Mouse (Mus musculus) stomach, embryonic 14.5 days (tissue): ENCODE results near the gene Nup93. TPM values are rescaled to one million over a fixed set of nuclear protein-coding genes. Genes with fewer than 3 reads are reported as not detected.

ENCODE experiments used
- ATAC-seq: fragments of 200-750 bp; cut with Nextera tagmentation; 2 replicates; pipeline ENCODE4 v1.8.0; 2017; ENCODE audit warnings: low read depth, moderate TSS enrichment; ENCODE audit not compliant: insufficient number of reproducible peaks, insufficient read depth, low FRiP score
- H3K27ac ChIP-seq: fragments of 300-500 bp; sonication (generic); 2 replicates; pipeline ENCODE4 v1.5.1; 2014; ENCODE audit warnings: mild to moderate bottlenecking, low read length, moderate library complexity, mixed read lengths
- H3K27me3 ChIP-seq: fragments of 300-500 bp; sonication (generic); 2 replicates; pipeline ENCODE4 v1.6.1; 2014; ENCODE audit warnings: low read length, control low read depth, mixed read lengths; ENCODE audit not compliant: control insufficient read depth, insufficient read depth
- H3K36me3 ChIP-seq: fragments of 300-500 bp; sonication (generic); 2 replicates; pipeline ENCODE4 v1.6.1; 2014; ENCODE audit warnings: mild to moderate bottlenecking, control low read depth, low read length, moderate library complexity, mixed read lengths; ENCODE audit not compliant: control insufficient read depth, insufficient read depth
- H3K4me1 ChIP-seq: fragments of 300-500 bp; sonication (generic); 2 replicates; pipeline ENCODE4 v1.6.1; 2014; ENCODE audit warnings: low read length, control low read depth, mixed read lengths; ENCODE audit not compliant: control insufficient read depth, insufficient read depth
- H3K4me2 ChIP-seq: fragments of 300-500 bp; sonication (generic); replicated peaks from 2 replicates; pipeline ENCODE4 v1.6.1; 2014; ENCODE audit warnings: low read depth, low read length, control low read depth
- H3K4me3 ChIP-seq: fragments of 300-500 bp; sonication (generic); 2 replicates; pipeline ENCODE4 v1.5.1; 2014; ENCODE audit warnings: low read depth, low read length, control low read depth
- H3K9ac ChIP-seq: fragments of 300-500 bp; sonication (generic); replicated peaks from 2 replicates; pipeline ENCODE4 v1.6.1; 2014; ENCODE audit warnings: low read depth, mild to moderate bottlenecking, control low read depth, low read length, moderate library complexity, mixed read lengths
- H3K9me3 ChIP-seq: fragments of 300-500 bp; sonication (generic); 2 replicates; pipeline ENCODE4 v1.6.1; 2016; ENCODE audit warnings: low read depth, low read length, control low read depth; ENCODE audit not compliant: control insufficient read depth
- WGBS: fragments of 180-500 bp; shearing (Covaris S2); extraction: QIAGEN DNeasy Blood & Tissue Kit; methylation state at CpG from one replicate; pipeline ENCODE4 v1.1.7; 2014; 5-methylcytosine and 5-hydroxymethylcytosine counted together
- polyA plus RNA-seq: library from polyadenylated mRNA; unstranded; fragments of >200 nt; fragmentation: Nextera tagmentation; extraction: Ambion mirVana; gene quantifications from 2 replicates; pipeline ENCODE4 v1.2.1, GENCODE M21; 2014

Nup93 gene
- polyA plus RNA-seq, 1 experiment from 2014 or later = 74.6 TPM

- Histone ChIP-seq H3K36me3 (no peaks in the 10 kb centered on the region), H3K9me3 (no peaks in the 10 kb centered on the region), H3K4me1 (peaks cover 6% of the 10 kb centered on the region; the same call in 1 of the 2 replicates), H3K27ac (no peak overlapping the region), H3K4me2 (peak overlapping the region; percentile 39), H3K9ac (no peak overlapping the region), H3K27me3 (no peaks in the 10 kb centered on the region), H3K4me3 (peak overlapping the region; percentile 87; the same call in 1 of the 2 replicates)
- ATAC-seq = no peak
- WGBS = 64% methylated on average over 6 of the region's 6 CpGs
Observed at GRCm38 (mm10) chr8:94213819-94214218, 545 bp upstream of the Nup93 start.

GRCm38 (mm10) chr8:94227381-94227939 lies 13.1 kb downstream of the Nup93 start:
- H3K4me2 ChIP-seq = no peak overlapping the region
- no peaks in the 10 kb centered on the region; the same call in 1 of the 2 replicates for H3K36me3 ChIP-seq
- no peak overlapping the region for H3K4me3 ChIP-seq
- ATAC-seq = no peak
- H3K9ac ChIP-seq = no peak overlapping the region
- H3K27ac ChIP-seq = no peak overlapping the region
- no peaks in the 10 kb centered on the region for H3K27me3 ChIP-seq
- H3K9me3 ChIP-seq = no peaks in the 10 kb centered on the region
- WGBS = 89% methylated on average over 7 of the region's 7 CpGs
- no peaks in the 10 kb centered on the region for H3K4me1 ChIP-seq

GRCm38 (mm10) chr8:94240240-94240751 lies 25.9 kb downstream of the Nup93 start:
- WGBS = 79% methylated on average over 4 of the region's 4 CpGs
- no peak overlapping the region for H3K9ac ChIP-seq
- H3K27me3 ChIP-seq = no peaks in the 10 kb centered on the region
- ATAC-seq = no peak
- H3K36me3 ChIP-seq = no peaks in the 10 kb centered on the region
- H3K4me1 ChIP-seq = no peaks in the 10 kb centered on the region
- no peak overlapping the region for H3K4me3 ChIP-seq
- no peaks in the 10 kb centered on the region for H3K9me3 ChIP-seq
- no peak overlapping the region for H3K27ac ChIP-seq
- H3K4me2 ChIP-seq = no peak overlapping the region

- ATAC-seq = no peak
- no peaks in the 10 kb centered on the region for H3K36me3 ChIP-seq
- no peaks in the 10 kb centered on the region for H3K4me1 ChIP-seq
- H3K27ac ChIP-seq = no peak overlapping the region
- no peak overlapping the region for H3K9ac ChIP-seq
- H3K9me3 ChIP-seq = no peaks in the 10 kb centered on the region
- no peaks in the 10 kb centered on the region for H3K27me3 ChIP-seq
- no peak overlapping the region for H3K4me3 ChIP-seq
- WGBS = 65% methylated on average over 2 of the region's 2 CpGs
- no peak overlapping the region for H3K4me2 ChIP-seq
Observed at GRCm38 (mm10) chr8:94249836-94250435, 35.6 kb downstream of the Nup93 start.

- H3K4me3 ChIP-seq = no peak overlapping the region
- H3K4me1 ChIP-seq = no peaks in the 10 kb centered on the region
- H3K4me2 ChIP-seq = no peak overlapping the region
- ATAC-seq = no peak
- H3K27ac ChIP-seq = no peak overlapping the region
- no peak overlapping the region for H3K9ac ChIP-seq
- 71% methylated on average over 6 of the region's 6 CpGs for WGBS
- H3K36me3 ChIP-seq = no peaks in the 10 kb centered on the region
- H3K9me3 ChIP-seq = no peaks in the 10 kb centered on the region
- H3K27me3 ChIP-seq = no peaks in the 10 kb centered on the region
Observed at GRCm38 (mm10) chr8:94258881-94259280, 44.5 kb downstream of the Nup93 start.

- Histone ChIP-seq H3K4me1 (peaks cover 7% of the 10 kb centered on the region; the same call in 1 of the 2 replicates), H3K27me3 (no peaks in the 10 kb centered on the region), H3K36me3 (no peaks in the 10 kb centered on the region), H3K27ac (no peak overlapping the region), H3K9ac (no peak overlapping the region), H3K4me2 (no peak overlapping the region), H3K9me3 (no peaks in the 10 kb centered on the region), H3K4me3 (no peak overlapping the region)
- WGBS = 71% methylated on average over 3 of the region's 3 CpGs
- ATAC-seq = no peak
Observed at GRCm38 (mm10) chr8:94262626-94263297, 48.4 kb downstream of the Nup93 start.

GRCm38 (mm10) chr8:94266344-94267191 lies 52.2 kb downstream of the Nup93 start:
- WGBS = 38% methylated on average over 10 of the region's 10 CpGs
- Histone ChIP-seq H3K27me3 (no peaks in the 10 kb centered on the region), H3K9ac (no peak overlapping the region), H3K36me3 (no peaks in the 10 kb centered on the region), H3K27ac (no peak overlapping the region), H3K9me3 (no peaks in the 10 kb centered on the region), H3K4me2 (peak overlapping the region; percentile 18; the same call in 1 of the 2 replicates), H3K4me3 (0 out of 2 replicates have a peak overlapping the region, but pooled peaks have one; percentile 5), H3K4me1 (peaks cover 25% of the 10 kb centered on the region)
- no peak for ATAC-seq

GRCm38 (mm10) chr8:94268359-94268890 lies 54.1 kb downstream of the Nup93 start:
- no peak overlapping the region for H3K9ac ChIP-seq
- no peaks in the 10 kb centered on the region for H3K36me3 ChIP-seq
- 69% methylated on average over 3 of the region's 3 CpGs for WGBS
- peaks cover 25% of the 10 kb centered on the region for H3K4me1 ChIP-seq
- H3K4me3 ChIP-seq = no peak overlapping the region
- no peak overlapping the region for H3K4me2 ChIP-seq
- H3K27me3 ChIP-seq = no peaks in the 10 kb centered on the region
- no peaks in the 10 kb centered on the region for H3K9me3 ChIP-seq
- H3K27ac ChIP-seq = no peak overlapping the region
- no peak for ATAC-seq
